Mouse (Mus musculus): ENCODE measurements around the gene Rasip1.

GRCm38 (mm10) chr7:45624718-45625117, 2.6 kb upstream of the Rasip1 start:
- TF ChIP-seq EP300 (IDR thresholded peaks at IDR 0.05; ENCODE audit: low read depth) (no peak), CTCF (IDR thresholded peaks at IDR 0.05; ENCODE audit: low read depth) (no peak)
